Comparison of ENCODE assay signal across 19 mouse cellular contexts in the genomic region with DNA sequence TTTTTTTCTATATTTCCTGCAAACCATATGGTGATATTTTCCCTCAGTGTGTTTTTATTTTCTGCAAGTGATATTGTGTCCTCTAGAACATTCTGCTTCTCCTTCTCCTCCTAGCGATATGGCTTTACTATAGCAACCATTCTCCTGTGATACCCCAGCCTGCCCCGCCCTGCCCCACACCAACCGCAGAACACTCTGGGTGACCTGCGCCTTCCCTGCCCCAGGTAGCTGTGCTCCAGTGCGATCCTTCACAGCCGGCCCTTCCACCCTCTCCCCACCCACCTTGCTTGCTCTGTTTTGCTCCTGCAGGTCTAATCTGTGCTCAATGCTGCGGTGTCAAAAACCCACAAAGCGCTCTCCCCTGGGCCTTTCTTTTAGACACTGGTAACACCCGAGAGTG.
"Had no signal": no experiment of that assay in that cellular context is flagged by ENCODE, and none has a peak within 500 bp of the region (broad histone marks: within the 10 kb centered on the region; RNA-seq: fewer than 3 reads in every experiment).

No protein-coding gene starts in this region.

- H3K4me1 ChIP-seq: midbrain, embryonic 12.5 days had no signal

- ATAC-seq: midbrain, embryonic 16.5 days had no signal

- H3K9ac ChIP-seq: lung, embryonic 14.5 days; midbrain, embryonic 12.5 days; neural tube, embryonic 13.5 days; neural tube, embryonic 15.5 days had no signal

- H3K27me3 ChIP-seq: neural tube, embryonic 13.5 days; neural tube, embryonic 15.5 days had no signal

- H3K36me3 ChIP-seq: midbrain, embryonic 10.5 days; midbrain, embryonic 12.5 days; neural tube, embryonic 13.5 days; neural tube, embryonic 15.5 days had no signal

- DNase-seq: lung, adult 18-20 months; lung, embryonic 14.5 days; lung, postnatal 10 days; lung, postnatal 4 days; midbrain, embryonic 14.5 days; retina, postnatal 1 day; right cerebral cortex, adult 18-20 months; right cerebral cortex, postnatal 25 days; right cerebral cortex, postnatal 4 days; spleen, adult 18-20 months; thymus, adult 18-20 months; thymus, postnatal 14 days; thymus, postnatal 36 days had no signal

- H3K4me2 ChIP-seq: lung, embryonic 14.5 days; midbrain, embryonic 12.5 days; neural tube, embryonic 13.5 days; neural tube, embryonic 15.5 days had no signal

- H3K9me3 ChIP-seq: midbrain, embryonic 10.5 days; midbrain, embryonic 12.5 days; neural tube, embryonic 13.5 days; neural tube, embryonic 15.5 days had no signal

- H3K4me3 ChIP-seq: midbrain, embryonic 10.5 days; midbrain, embryonic 12.5 days; myocyte; neural tube, embryonic 13.5 days; neural tube, embryonic 15.5 days had no signal

- H3K27ac ChIP-seq: midbrain, embryonic 10.5 days; midbrain, embryonic 12.5 days; neural tube, embryonic 13.5 days; neural tube, embryonic 15.5 days had no signal
